Mouse (Mus musculus): Measurements from ENCODE around the gene Gm21732. TPM values are rescaled to one million over a fixed set of nuclear protein-coding genes. Genes with fewer than 3 reads are reported as not detected.

Gm21732 gene
- polyA plus RNA-seq (2014; fragmentation: Illumina TruSeq; extraction: RNeasy Lipid Tissue Mini Kit (QIAGEN cat#74804); ENCODE audit: low read depth, low replicate concordance): not detected

DNA sequence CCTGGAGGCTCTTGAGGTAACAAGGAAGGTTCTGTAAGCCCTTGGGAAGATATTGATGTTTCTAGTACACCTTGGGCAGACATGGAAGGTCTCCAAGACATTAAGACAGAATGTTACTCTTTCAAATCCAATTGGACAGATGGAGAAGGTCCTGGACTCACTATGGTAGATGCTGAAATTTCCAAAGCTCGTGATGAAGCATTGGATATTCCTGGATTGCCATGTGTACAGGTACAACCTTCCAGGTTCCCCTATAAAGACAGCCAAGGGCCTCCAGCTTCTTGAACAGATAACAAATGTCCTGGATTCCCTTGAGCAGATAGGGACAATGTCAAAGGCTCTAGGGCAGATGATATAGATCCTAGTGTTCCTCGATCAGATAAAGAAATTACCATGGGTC is at the start of gene Gm21732:
Gene Gm21732 (minus strand): TSS at position 101 of the 400 bp plus-strand sequence.

Other genes with a start within 250 kb of the Gm21732 start
- gene Gm20897, start 73.5 kb downstream of the Gm21732 start, polyA plus RNA-seq (2014; fragmentation: Illumina TruSeq; extraction: RNeasy Lipid Tissue Mini Kit (QIAGEN cat#74804); ENCODE audit: low read depth, low replicate concordance): not detected

All from kidney, adult 10 weeks (tissue).